Mouse (Mus musculus) left cerebral cortex, postnatal 25 days (tissue): ENCODE data around the gene Klhl29. TPM values are rescaled to one million over a fixed set of nuclear protein-coding genes. Genes with fewer than 3 reads are reported as not detected.

Experiments
- DNase-seq, 2 experiments: peaks; one replicate each; pipeline ENCODE4 v3.0.0; 2022; ENCODE audit warnings: low spot score in 2 of 2, mixed read lengths in 1 of 2
- intact Hi-C: fragments of 180-260 bp; cut with DNase I; formaldehyde crosslinking; loops from one replicate; pipeline ENCODE4 v1.15.1; 2025
- total RNA-seq, 2 experiments: library from RNA; stranded (reverse); gene quantifications; 2 replicates each; pipeline ENCODE4 v1.2.3; 2021

Gene Klhl29
- total RNA-seq, 2 experiments from 2014 or later, result 43.8 to 46.2 TPM

GRCm38 (mm10) chr12:5316029-5316567 lies 59.4 kb downstream of the Klhl29 start:
- no peak for DNase-seq

GRCm38 (mm10) chr12:5307923-5308322 lies 67.6 kb downstream of the Klhl29 start:
- DNase-seq, result no peak
- intact Hi-C loops, result no loop called here

More at GRCm38 (mm10) chr12:5316029-5316567, 59.4 kb downstream of the Klhl29 start:
- intact Hi-C loops, result no loop called here

GRCm38 (mm10) chr12:5305466-5305865 lies 70.0 kb downstream of the Klhl29 start:
- intact Hi-C loops, result no loop called here
- DNase-seq, result no peak

- intact Hi-C loops, result no loop called here
Observed at GRCm38 (mm10) chr12:5303912-5304311, 71.6 kb downstream of the Klhl29 start.

GRCm38 (mm10) chr12:5303100-5303499 lies 72.4 kb downstream of the Klhl29 start:
- intact Hi-C loops, result no loop called here
- no peak for DNase-seq

More at GRCm38 (mm10) chr12:5303912-5304311, 71.6 kb downstream of the Klhl29 start:
- no peak for DNase-seq

GRCm38 (mm10) chr12:5301841-5302240 lies 73.6 kb downstream of the Klhl29 start:
- intact Hi-C loops, result no loop called here
- peak in 1 of 2 experiments; percentile 69 for DNase-seq

- intact Hi-C loops, result no loop called here
- DNase-seq, result no peak
Observed at GRCm38 (mm10) chr12:5296422-5296821, 79.1 kb downstream of the Klhl29 start.

DNA sequence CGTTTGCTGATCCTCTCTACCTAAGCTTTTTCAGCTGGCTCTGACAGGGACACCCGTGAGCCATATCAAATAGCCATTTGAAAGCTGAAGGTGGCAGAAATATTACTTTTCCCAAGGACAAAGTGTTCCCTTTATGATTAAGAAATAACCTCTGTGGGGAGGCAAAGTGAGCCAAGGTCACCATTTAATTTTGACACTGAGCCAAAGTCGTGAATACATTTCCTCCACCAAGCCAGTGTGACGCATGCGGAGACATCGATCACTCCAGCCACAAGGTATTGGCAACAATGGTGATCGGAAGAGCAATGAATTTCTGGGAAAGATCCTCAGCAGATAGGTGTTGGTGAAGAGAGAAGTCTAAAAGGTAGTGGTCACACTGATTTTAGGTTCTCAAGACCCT lies 83.2 kb downstream of the Klhl29 start:
- intact Hi-C loops, result no loop called here
- no peak for DNase-seq

- intact Hi-C loops, result no loop called here
Observed at GRCm38 (mm10) chr12:5285579-5285978, 89.9 kb downstream of the Klhl29 start.

DNA sequence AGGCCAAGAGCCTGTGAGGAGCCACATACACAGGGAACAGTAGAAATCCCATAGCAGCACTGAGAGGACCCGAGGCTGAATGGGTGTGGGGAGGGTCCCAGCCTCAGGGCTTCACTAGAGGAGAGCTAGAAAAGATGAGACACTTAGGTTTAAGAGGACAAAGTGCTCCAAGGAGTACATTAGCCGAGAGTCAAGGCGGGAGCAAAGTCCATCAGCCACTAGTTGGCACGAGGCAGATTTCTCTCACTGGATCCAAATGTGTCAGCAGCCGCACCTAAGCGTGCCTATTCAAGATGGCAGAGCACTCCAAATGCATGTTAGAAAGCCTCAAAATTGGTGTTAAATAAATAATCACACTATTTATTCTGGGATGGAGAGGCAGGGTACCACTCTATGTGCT lies 90.5 kb downstream of the Klhl29 start:
- intact Hi-C loops, result no loop called here
- no peak for DNase-seq

More at GRCm38 (mm10) chr12:5285579-5285978, 89.9 kb downstream of the Klhl29 start:
- DNase-seq, result peak in 1 of 2 experiments; percentile 83

DNA sequence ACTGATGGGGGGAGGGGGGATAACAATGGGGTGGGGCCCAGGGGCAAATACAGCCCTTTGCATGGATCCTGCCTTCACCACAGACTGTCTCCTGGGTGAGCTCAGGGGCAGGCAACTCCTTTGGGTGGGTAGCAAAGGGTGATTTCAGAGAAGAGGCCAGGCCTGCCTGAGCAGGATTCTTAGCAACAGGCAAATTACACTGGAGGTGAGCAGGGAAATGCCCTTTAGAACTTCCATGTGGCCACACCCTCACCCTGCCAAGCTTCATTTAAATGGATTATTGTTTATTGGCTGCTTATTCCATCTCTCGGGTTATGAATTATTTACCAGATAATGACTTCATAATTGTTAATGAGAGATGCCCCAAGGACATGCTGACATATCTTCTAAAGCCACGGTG lies 91.8 kb downstream of the Klhl29 start:
- intact Hi-C loops, result no loop called here
- DNase-seq, result no peak

GRCm38 (mm10) chr12:5282611-5283010 lies 92.9 kb downstream of the Klhl29 start:
- DNase-seq, result no peak
- intact Hi-C loops, result no loop called here

GRCm38 (mm10) chr12:5279873-5280272 lies 95.6 kb downstream of the Klhl29 start:
- no peak for DNase-seq
- intact Hi-C loops, result no loop called here

GRCm38 (mm10) chr12:5277028-5277427 lies 98.5 kb downstream of the Klhl29 start:
- no peak for DNase-seq
- intact Hi-C loops, result no loop called here

DNA sequence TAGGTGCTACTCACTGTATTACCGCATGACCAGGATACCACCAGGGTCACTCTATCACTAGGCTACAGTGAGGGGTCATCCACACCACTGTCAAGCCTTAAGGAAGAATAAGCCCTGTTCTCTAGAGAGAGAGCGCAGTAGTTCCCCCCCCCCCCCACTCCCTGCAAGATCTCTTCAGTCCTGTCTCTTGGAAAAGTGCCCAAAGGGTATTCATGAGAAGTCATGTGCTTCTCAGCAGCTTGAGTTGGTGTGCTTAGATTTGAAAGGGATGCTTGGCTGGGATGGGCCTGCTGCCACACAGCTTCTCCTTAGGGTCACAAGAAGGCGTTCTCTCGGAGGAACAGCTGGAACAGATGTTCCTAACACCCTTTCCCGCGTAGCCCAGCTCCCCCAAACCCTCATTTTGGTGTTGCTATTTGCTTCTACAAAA lies 100.0 kb downstream of the Klhl29 start:
- intact Hi-C loops, result no loop called here
- no peak for DNase-seq

DNA sequence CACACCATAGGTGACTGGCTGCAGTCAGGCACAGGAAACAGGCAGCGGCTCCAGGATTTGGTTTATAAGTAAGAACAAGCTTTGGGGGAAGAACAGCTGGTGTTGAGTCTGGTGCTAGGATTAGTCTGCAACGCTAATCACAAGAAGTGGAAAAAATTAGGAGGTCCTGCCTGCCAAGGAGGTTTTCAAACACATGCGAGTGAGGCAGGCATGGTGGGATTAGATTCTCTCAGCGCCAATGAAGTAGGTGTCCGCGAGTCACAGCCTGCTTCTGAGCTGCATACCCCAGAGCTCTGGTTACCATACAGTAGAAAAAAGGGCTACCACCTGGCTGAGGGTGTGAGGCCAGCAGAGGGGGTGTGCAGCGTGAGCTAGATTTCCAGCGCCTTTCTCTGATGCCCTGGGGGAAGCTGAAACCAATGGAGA lies 101.0 kb downstream of the Klhl29 start:
- intact Hi-C loops, result loop anchor here (5.0 kb wide), 1 partner anchor 83 kb away; no protein-coding TSS in a partner anchor
- peak; percentile 45 to 81 for DNase-seq

DNA sequence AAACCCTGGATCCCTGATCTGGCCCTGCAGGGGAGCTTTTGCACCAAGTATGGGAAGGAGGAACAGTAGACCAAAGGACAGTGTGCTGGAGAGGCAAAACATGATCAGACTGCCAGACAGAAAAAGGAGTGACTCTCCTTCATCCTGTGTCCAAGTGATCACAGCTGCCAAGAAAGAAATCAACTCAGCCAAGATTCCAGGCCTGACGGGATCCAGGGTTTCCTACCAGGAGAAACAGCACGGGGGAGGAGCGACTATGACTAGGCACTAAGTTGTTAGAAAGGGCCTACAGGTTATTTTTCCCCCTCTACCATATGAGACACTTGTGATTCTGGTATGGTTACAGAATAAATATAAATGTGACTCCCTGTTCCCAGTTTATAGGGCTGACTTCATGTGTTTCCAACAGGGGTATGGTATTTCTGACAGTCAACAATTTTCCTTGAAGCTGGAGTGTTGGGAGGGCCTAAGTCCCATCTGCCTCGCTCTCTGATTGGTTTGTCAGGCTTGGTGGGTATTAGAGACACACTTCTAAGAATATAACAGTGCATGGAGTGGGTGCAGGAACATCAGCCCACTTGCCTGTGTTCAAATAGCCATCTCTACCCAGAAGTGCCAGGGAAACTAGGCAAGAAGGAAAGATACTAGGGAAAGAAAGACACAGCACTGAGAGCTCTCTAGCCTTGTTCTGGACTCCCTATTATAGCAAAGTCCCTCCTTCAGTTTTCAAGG lies 102.0 kb downstream of the Klhl29 start:
- intact Hi-C loops, result loop anchor here (5.0 kb wide), 1 partner anchor 84 kb away; no protein-coding TSS in a partner anchor
- DNase-seq, result peak in 1 of 2 experiments; percentile 91

DNA sequence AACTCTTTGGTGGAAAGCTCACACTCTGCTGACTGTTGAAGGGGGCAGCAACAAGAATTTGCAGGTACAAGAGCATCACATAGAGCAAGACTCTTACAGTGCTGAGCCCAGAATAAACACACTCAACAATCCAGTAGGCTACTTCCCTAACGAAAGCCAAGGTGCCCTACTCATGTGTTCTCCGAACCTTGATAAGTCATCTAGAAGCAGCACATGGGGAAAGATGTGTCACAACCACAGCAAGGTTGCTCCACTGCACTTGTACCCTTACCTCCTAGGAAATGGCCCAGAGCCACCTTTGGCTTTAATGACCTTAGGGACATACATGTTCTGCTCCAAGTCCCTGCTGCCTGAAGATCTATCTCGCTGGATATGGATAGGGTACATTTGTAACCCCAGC lies 105.0 kb downstream of the Klhl29 start:
- intact Hi-C loops, result loop anchor here (5.0 kb wide), 1 partner anchor 87 kb away; no protein-coding TSS in a partner anchor
- no peak for DNase-seq

GRCm38 (mm10) chr12:5269936-5270335 lies 105.5 kb downstream of the Klhl29 start:
- no peak for DNase-seq
- intact Hi-C loops, result loop anchor here (2.0 to 5.0 kb wide), 4 partner anchors 87 to 128 kb away; partner anchors contain the start of gene Klhl29

- intact Hi-C loops, result loop anchor here (2.0 to 5.0 kb wide), 3 partner anchors 106 to 127 kb away; partner anchors contain the start of gene Klhl29
- DNase-seq, result no peak
Observed at GRCm38 (mm10) chr12:5269061-5269460, 106.4 kb downstream of the Klhl29 start.

DNA sequence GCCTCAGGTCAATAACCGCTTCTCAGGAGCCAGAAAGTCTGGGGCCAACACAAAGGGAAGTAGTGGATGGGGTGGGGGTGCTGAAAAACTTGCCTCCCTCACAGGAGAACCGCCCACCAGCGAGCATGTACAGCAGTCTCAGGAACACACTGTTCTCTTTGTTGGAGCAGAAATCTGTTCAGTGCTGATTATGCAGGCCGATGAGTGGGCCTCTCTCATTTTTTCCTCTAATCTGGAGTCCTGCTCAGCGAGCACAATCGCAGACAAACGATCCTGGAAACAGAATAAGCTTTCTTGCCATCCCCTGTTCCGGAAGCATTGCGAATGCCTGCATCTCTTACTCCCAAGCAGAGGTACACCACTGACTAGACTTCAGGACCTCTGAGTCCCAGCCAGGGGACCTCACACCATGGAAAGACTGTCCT lies 107.3 kb downstream of the Klhl29 start:
- intact Hi-C loops, result loop anchor here (2.0 to 5.0 kb wide), 3 partner anchors 107 to 126 kb away; partner anchors contain the start of gene Klhl29
- peak; percentile 85 to 96 for DNase-seq
